Mouse (Mus musculus) thymus, postnatal 25 days (tissue): ENCODE measurements around the gene Vps52.

Experiments
- DNase-seq: peaks from one replicate; pipeline ENCODE4 v3.0.0; 2022

The Vps52 gene

DNA sequence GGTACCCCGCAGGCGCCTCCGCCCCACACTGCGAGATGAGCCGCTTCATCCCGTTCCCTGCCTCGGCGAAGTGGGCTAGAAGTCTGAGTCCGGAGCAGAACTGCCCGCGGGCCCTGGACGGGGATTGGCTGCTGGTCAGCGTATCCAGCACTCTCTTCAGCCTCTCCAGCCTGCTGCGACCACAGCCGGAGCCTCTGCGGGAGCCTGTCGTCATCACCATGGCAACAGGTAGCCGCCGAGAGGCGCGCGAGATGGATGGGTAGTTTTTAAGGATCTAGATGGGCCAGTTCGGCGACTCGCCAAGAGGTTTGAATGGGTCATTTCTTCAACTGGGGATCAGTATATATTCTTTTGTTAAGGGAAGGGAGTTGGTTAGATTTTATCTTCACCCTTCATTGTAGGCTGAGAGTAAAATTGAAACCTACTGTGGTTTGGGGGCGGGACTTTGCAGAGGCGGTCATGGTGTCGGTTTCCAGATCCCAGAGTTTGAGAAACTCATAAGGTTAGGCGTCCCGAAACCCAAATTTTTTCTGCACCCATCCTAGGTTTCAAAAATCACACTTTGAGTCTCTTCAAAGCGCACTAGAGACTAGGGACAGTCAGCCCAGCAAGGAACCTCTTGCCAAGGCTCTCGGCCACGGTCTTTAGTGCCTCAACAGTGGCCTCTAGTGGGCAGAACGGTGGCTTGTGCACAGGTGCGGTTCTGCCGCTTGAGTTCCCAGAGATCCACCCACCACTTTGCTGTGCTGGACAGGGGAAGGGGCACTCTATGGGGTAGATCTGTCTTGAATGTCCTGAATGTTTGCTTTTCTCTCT lies 35.1 kb upstream of the Vps52 start:
- peak; percentile 88 for DNase-seq

DNA sequence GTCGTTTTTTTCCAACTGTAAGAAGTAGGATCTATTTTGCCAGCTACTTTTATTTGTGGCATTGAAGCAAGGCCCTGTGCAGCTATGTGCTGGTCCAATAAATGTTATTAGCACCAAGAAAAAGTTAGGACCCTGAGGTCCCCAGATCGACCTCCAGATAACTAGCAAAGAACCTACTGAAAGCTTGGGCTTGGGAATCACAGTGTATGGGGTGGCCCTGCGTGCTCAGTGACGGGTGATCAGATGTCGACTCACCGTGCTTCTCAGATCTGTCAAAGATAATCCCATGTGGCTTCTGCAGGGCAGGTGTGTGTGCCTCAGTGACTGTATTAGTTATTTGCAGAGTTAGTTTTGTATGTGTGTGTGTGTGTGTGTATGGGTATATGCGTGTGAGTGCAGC lies 34.3 kb upstream of the Vps52 start:
- no peak for DNase-seq

DNA sequence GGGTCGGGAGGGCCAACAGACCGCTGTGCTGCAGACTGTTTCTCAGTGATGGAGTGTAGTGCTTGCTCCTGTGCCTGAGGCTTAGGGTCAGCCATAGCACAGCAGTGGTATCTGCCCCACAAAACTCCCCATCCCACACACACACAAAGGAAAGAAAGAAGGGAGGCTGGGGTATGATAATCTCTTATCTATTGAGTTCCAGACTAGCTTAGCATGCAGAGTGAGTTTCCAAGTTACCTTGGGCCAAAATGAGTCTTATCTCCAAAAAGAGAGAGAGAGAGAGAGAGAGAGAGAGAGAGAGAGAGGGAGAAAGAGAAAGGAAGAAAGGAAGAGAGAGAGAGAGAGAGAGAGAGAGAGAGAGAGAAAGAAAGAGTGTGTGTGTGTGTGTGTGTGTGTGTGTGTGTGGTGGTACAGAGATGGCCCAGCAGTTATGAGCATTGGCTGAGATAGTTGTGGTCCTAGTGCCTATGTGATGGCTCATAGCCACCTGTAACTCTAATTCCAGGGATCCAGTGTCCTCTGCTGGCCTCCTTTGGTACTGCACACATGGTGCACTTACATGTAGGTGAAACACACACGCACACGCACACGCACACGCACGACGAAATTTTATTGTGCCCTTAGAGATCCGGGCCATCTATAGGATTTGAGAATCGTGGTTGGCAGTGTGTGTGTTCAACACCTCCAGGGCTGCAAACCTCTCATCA lies 30.9 kb upstream of the Vps52 start:
- DNase-seq = peak; percentile 63

DNA sequence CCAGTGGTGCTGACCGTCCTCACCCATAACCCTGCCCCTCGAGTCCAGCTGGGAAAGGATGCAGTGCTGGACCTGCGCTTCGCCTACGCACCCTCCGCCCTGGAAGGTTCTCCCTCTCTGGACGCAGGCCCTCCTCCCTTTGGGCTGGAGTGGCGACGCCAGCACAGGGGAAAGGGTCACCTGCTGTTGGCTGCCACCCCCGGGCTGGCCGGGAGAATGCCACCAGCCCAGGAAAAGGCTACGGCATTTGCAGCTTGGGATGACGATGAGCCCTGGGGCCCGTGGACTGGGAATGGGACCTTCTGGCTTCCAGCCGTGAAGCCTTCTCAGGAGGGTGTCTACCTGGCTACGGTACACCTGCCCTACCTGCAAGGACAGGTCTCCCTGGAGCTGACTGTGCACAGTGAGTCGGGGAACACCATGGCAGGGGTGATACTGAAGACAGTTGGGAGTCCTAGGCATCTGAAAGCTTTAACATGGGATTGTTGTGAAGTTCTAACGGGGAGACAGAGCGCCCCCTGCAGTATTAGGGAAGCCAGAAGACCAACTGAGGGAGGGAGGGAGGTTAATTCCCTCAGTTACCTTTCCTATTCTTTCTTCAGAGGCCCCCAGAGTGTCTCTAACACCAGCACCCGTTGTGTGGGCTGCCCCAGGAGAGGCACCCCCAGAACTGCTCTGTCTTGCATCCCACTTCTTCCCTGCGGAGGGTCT lies 30.1 kb upstream of the Vps52 start:
- DNase-seq = no peak

DNA sequence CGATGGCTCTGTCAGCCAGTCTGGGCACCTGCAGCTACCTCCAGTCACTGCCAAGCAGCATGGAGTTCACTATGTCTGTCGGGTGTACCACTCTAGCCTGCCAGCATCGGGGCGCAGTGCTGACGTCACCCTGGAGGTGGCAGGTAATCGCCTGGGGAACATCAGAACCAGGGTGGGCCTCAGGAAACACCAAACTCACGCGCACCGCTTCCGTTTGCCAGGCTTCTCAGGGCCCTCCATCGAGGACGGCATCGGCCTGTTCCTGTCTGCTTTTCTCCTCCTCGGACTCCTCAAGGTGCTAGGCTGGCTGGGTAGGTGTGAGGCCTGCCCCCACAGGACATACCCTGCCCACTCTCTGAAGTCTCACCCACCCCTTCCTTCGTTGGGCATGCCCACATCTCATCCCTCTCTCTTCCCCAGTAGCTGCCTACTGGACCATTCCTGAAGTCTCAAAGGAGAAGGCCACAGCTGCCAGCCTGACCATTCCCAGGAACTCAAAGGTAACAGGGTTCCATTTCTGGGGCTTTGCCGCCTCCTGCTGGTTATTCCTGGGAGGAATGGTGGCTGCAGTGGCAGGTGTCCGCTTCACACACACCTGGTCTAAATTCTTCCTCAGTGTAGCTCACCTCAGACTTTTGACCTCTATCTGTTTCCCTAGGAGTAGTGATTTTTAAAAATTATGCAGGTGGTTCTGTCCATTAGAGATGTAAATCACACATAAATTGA lies 29.2 kb upstream of the Vps52 start:
- no peak for DNase-seq

DNA sequence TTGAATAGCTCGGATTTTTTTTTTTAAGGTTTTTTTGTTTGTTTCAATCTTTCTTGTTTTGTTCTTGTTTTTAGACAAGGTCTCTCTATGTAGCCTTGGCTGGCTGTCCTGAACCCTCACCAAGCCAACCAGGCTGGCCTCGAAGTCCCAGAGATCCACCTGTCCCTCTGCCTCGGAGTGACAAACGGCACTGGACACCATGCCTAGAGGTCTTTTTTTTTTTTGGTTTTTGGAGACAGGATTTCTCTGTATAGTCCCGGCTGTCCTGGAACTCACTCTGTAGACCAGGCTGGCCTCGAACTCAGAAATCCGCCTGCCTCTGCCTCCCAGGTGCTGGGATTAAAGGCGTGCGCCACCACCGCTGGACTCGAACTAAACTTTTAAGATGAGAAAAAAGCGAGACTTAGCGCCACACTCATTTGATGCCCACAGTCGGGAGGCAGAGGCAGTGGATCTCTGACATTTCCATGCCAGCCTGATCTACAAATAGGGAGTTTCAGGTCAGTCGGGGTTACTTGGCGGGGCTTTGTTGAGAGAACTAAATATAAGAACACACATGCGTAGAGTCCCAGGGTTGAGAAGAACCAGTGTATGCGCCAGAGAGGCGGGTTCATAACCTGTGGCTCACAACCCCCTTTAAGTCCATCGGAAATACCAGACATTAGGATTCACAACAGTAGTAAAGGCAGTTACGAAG lies 27.2 kb upstream of the Vps52 start:
- DNase-seq = no peak

DNA sequence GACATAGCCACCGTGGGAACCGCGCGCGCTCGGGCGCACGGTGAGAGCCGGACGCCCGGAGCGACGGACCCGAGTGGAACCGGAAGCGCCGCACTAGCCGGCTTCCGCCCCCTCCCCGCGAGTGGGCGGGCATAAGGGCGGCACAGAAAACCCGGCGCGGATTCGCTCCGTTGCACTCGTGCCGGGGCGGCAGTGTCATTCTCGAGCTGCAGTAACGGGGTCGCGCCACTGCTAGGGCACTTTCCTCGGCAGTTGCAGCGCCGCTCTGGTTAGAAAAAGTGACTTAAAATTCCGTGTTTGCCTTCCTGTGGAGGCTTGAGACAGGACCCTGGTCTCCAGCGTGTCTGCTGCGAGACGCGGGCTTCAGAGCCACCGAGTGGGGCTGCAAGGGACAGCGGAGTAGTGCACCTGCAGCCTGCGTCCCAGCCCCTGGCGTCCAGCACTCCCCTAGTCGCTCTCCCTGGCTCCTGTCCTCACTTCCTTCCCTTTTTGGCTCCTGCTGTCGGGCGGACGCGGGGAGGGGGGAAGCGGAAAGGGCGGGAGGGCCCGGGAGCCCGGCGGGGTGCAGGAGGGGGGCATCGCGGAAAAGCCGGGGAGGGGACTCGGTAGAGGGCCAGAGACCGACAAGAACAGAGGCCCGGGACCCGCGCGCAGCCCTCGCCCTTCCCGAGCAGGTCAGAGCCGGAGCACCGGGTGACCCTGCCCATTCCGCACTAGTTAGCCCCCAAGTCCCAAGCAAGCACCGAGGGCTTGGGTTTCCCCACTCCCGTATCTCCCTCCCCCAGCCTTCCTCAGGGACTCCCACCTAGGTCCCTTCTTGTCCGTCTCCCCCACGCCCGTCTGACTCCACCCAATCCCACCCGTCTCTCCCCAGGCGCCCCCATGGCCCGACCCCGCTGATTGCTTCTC lies 26.0 kb upstream of the Vps52 start, which contains the start of gene Rgl2:
Gene Rgl2, plus strand, starts transcription at position 173 of the 909 bp plus-strand sequence.
- peak; percentile 97 for DNase-seq

DNA sequence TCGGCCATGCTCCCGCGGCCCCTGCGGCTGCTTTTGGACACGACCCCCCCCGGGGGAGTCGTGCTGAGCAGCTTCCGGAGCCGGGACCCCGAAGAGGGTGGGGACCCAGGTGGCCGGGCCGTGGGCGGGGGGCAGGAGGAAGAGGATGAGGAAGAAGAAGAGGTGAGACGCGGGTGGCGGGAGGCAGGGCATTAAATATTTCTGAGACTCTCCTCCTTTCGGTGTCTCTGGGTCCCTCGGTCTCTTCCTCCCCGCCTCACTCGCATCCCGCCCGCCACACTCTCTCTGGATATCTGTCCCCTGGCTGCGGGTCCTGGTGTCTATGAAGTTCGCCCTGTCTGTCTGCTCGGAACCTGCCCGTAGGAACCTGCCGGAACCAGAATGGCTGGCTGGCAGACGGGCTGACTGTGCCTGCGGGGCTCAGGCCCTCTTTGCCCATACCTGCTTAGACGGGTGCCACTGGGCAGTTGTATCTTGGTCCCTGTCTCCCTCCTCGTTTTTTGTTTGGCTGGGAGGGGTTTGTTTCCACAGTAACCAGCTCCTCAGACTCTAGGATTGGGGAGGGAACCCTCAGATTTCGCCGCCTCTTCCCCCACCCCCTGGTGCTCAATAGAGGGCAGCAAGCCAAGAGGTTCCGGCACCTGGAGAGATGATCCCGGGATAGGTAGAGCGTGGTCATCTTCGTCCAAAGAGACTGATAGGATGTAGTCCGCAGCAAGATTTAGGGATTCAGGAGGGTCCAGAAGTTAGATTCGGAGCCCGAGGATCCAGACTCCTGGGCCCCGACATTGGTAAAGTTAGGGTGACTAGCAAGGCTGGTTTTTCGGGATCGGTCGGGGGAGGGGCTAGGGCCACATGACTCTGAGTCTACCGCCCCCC lies 25.1 kb upstream of the Vps52 start:
- peak; percentile 79 for DNase-seq

DNA sequence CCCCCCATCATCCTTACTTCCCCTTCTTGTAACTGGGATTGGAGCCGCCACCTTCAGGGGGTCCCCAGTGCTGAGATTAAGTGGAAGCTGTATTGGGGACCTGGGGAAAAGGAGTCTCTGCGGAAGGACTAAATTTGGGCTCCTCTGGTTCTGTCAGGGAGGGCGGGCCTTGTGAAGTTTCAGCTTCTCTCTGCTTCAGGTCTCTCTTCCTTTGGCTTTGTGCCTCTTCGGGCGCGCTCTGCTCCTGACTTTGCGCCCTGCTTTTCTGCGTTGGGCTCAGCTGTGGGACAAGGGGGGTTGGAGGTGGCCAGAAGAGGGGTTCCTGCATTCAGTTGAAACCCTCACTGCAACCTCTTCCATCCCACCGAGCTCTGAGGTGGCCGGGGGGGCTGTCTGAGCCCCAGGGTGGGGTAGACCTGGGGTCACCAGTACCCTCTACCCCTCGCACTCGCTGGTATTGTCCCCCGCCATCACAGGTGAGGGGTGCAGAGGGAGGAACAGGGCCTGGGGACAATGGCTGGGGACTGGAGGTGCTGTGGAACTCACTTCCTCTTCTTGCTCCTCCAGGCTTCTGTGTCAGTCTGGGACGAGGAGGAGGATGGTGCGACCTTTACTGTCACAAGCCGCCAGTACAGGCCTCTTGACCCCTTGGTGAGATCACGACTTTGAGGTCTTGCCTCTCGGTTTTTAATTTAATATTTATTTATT lies 24.3 kb upstream of the Vps52 start:
- no peak for DNase-seq

DNA sequence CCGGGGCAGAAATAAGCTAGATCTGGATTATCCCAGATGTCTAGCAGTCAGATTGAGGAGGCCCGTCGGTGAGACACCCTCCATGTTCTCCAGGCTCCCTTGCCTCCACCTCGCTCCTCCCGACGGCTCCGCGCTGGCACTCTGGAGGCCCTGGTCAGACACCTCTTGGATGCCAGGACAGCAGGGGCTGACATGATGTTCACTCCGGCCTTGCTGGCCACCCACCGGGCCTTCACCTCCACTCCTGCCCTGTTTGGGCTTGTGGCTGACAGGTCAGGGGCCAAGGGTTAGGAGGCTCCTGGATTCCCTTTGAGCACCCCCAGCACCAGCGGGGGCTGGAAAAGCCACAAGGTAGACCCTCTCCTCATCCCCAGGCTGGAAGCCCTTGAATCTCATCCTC lies 23.7 kb upstream of the Vps52 start:
- DNase-seq = no peak

DNA sequence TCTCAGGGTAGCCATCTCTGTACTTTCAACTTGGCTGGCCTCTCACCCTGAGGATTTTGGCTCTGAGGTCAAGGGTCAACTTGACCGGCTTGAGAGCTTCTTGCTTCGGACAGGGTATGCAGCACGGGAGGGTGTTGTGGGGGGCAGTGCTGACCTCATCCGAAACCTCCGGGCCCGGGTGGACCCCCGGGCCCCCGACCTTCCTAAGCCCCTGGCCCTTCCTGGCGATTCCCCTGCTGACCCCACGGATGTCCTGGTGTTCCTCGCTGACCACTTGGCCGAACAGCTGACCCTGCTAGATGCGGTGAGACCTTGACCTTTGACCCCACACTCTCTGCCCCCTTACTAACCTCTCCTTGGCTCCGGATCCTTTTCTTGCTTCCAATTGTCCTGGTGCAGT lies 23.2 kb upstream of the Vps52 start:
- no peak for DNase-seq

DNA sequence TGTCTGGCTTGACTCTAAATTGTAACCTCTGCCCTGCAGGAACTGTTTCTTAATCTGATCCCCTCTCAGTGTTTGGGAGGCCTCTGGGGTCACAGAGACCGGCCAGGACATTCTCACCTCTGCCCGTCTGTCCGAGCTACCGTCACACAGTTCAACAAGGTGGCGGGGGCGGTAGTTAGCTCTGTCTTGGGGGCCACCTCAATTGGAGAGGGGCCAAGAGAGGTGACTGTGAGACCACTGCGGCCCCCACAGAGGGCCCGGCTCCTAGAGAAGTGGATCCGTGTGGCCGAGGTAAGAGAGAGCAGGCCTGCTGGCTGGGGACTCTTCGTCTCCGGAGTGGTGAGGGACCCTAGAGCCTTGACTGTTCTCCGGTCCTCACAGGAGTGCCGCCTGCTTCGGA lies 22.6 kb upstream of the Vps52 start:
- DNase-seq = no peak

DNA sequence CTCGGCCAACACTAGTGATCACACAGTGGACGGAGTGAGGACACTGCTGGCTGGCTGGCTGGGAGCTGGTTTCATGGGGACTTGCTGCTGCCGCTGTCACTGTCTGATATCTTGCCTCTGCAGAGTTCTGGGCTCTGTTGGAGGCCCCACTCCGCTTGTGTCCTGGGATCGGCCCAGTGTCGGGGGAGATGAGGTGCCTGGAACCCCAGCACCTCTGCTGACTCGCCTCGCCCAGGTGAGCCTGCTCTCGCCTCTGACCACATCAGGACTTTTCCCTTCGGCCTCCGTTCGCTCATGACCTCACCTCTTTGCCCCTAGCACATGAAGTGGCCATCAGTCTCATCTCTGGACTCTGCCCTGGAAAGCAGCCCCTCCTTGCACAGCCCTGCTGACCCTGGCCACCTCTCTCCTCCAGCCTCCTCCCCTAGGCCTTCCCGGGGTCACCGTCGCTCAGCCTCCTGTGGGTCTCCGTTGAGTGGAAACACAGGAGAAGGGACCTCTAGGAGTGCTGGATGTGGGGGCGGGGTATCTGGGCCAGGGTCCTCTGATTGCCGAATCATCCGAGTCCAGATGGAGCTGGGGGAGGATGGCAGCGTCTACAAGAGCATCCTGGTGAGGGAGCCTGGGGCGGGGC lies 20.1 kb upstream of the Vps52 start:
- DNase-seq = no peak

DNA sequence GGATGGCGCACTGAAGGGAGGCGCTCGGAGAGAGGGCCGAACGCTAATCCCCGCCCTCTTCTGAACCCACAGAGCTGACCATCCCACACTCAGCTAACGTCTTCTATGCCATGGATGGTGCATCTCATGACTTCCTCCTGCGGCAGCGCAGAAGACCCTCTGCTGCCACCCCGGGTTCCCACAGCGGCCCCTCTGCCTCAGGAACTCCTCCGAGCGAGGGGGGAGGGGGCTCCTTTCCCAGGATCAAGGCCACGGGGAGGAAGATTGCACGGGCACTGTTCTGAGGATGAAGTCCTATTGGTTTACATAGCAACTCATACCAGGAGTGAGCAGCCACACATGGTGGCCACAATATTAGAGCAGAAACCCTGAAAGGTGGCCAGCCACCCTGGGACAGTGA lies 18.6 kb upstream of the Vps52 start:
- no peak for DNase-seq

DNA sequence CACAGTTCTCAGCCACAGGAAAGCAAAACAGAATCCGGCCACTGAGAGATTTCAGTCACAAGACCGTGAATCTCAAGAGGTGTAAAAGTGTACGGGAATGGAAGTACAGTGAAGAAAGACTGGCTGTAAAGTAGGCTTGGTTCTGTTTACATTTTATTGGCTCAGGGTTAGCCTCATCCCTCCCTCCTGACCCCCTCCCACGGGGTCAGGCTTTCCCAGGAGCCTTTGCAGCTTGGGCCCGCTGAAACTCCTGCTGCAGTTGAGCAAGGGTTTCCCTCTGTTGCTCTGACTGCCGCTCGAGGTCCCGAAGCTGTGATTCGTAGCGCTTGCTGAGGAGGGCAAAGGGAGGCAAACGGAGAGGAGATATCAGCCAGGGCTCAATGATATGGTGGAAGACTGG lies 16.8 kb upstream of the Vps52 start:
- DNase-seq = no peak

DNA sequence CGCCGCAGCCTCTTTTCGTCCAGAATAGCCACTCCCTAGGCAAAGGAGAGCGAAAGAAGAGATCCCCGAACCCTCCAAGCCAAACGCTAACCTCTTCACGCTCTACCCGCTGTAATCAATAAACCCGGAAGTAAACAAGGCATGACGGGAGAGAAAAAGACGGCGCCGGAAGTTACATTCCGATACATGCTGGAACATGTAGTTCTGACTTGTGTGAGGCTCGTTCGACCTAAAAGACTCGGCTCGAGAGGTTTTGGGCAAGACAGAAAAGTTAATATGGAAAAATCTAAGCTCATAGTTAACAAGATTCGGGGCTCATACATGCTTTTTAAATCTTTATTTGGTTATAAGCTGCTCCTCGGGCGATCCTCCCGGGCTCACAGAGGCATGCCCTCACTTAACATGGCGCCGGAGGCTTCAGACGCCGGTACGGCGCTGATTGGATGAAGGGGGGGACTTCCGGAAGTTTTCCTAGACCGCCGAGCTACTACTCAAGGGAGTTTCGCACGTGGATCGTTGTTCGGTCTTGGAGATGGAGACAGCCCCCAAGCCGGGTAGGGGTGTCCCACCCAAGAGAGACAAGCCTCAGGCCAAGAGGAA lies 15.3 kb upstream of the Vps52 start, which contains the start of the genes Pfdn6 and Wdr46:
Gene Pfdn6, minus strand, starts transcription at position 138 of the 600 bp plus-strand sequence.
Gene Wdr46, plus strand, starts transcription at position 455 of the 600 bp plus-strand sequence.
- DNase-seq = peak; percentile 88

DNA sequence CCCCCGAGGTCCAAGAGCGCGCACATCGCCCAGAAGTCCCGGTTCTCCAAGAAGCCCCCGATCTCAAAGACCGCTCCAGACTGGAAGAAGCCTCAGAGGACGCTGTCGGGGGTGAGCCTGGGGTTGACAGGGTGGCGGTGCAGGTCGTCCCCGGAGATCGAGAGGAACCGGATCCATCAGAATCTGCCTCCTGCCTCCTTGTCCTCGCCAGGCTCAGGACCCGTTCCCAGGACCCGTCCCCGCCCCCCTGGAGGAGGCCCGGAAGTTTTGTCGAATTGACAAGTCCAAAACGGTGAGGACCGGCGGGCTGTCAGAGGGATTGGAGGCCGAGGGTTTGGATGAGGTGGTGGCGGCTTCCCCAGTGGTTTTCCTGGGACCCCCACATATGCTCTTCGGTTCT lies 14.6 kb upstream of the Vps52 start:
- DNase-seq = no peak

DNA sequence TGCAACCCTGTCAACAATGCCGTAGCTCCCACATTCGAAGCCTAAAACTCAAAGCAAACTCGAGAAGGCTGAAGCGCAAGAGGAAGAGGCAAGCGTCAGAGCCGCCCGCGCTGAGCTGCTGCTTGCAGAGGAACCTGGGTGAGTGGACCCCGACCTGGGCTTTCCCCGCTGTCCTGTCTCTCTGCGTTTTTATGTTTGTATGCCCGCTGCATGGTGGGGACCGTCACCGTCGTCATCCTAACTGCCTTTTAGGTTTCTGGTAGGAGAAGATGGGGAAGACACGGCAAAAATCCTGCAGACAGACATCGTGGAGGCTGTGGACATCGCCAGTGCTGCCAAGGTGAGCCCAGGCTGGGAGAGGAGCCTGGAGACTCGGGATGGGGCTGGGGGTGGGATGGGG lies 14.2 kb upstream of the Vps52 start:
- no peak for DNase-seq

DNA sequence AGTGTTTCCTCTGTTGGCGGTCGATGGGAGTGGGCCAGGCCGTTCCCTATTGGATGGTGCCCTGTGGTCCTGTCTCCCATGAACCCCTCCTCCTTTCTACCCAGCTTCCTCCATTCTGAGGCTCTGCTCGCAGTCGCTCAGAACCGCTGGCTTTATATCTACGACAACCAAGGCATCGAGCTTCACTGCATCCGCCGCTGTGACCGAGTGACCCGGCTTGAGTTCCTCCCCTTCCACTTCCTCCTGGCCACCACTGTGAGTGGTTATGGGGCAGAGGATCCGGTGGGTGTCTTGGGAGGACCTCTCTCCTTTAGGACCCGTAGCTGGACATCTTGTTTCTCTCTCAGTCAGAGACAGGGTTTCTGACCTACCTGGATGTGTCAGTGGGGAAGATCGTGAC lies 12.2 kb upstream of the Vps52 start:
- DNase-seq = no peak
